Mouse (Mus musculus) brain, embryonic 14.5 days (tissue): ENCODE measurements around the gene Tmem206.

ENCODE experiments used
- CTCF ChIP-seq: fragments of 200-500 bp; IDR thresholded peaks from 2 replicates; pipeline ENCODE4 v1.5.1; 2012; ENCODE audit warnings: inconsistent platforms, mild to moderate bottlenecking, moderate library complexity, borderline replicate concordance; ENCODE audit not compliant: insufficient read depth, insufficient read length; ENCODE audit errors: extremely low read depth
- POLR2A ChIP-seq: fragments of 200-500 bp; IDR thresholded peaks from 2 replicates; pipeline ENCODE4 v1.6.1; 2012; ENCODE audit warnings: mild to moderate bottlenecking, inconsistent platforms, borderline replicate concordance; ENCODE audit not compliant: poor library complexity, insufficient read depth, insufficient read length, severe bottlenecking; ENCODE audit errors: extremely low read depth

- no peak for TF ChIP-seq POLR2A
- TF ChIP-seq CTCF = no peak
Measured at GRCm38 (mm10) chr1:191282319-191282718, 43.4 kb upstream of the Tmem206 start.
